Mouse (Mus musculus): ENCODE results near the gene Hnrnpa3. TPM values are rescaled to one million over a fixed set of nuclear protein-coding genes. Genes with fewer than 3 reads are reported as not detected.
"Not testable (repeated sequence)": the region's sequence is repeated elsewhere in the genome, so short reads cannot be mapped to it uniquely, and the experiment has no call there.

The Hnrnpa3 gene
- total RNA-seq (2022) = 100 to 1,000 TPM; 271 to 283 (median 276) TPM

- DNase-seq (ENCODE audit: low spot score in 2 of 2) = peak; percentile 98 to 99
These were observed at the start of gene Hnrnpa3 for GRCm38 (mm10) chr2:75658727-75659628. Gene Hnrnpa3 (plus strand): TSS chr2:75659261.

- no peak for DNase-seq (ENCODE audit: low spot score in 2 of 2)
These were observed 49.1 kb upstream of the Hnrnpa3 start for GRCm38 (mm10) chr2:75609971-75610370.

DNA sequence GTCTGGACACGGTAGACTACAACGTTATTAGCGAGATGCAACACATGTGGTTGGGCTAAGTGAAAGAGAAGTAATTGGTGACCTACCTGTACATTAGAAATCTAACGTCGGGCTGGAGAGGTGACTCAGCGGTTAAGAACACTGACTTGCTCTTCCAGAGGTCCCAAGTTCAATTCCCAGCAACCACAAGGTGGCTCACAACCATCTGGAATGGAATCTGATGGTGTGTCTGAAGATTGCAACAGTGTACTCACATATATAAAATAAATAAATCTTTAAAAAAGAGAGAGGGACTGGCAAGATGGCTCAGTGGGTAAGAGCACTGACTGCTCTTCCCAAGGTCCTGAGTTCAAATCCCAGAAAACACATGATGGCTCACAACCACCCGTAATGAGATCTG is 48.5 kb upstream of the Hnrnpa3 start:
- not testable (repeated sequence) for DNase-seq (ENCODE audit: low spot score in 2 of 2)

- no peak for DNase-seq (ENCODE audit: low spot score in 2 of 2)
These were observed 47.8 kb upstream of the Hnrnpa3 start for GRCm38 (mm10) chr2:75611041-75611805.

- DNase-seq (ENCODE audit: low spot score in 2 of 2) = no peak
These were observed 47.1 kb upstream of the Hnrnpa3 start for GRCm38 (mm10) chr2:75612006-75612405.

- no peak for DNase-seq (ENCODE audit: low spot score in 2 of 2)
These were observed 46.0 kb upstream of the Hnrnpa3 start for GRCm38 (mm10) chr2:75612981-75613567.

GRCm38 (mm10) chr2:75614577-75614976 is 44.5 kb upstream of the Hnrnpa3 start:
- DNase-seq (ENCODE audit: low spot score in 2 of 2) = no peak

- DNase-seq (ENCODE audit: low spot score in 2 of 2) = no peak
These were observed 42.1 kb upstream of the Hnrnpa3 start for GRCm38 (mm10) chr2:75616911-75617310.

DNA sequence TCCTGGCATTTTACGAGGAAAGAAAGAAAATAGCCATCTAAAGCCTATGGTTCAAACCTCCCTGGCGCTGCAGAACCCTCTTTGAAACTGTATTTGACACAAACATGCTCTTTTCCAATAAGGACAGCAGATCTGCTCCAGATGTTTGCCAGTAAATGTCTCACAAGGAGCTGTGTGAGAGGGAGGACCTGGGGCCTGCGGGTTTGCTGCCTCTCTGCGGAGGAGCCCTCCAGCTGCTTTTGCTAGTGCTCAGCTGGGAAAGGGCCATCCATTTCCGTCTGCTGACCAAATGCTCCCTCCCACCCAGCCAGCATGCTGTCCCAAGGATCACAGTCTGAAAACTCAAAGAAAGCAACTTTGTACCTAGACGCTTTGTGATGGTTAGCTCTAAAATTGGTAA is 40.3 kb upstream of the Hnrnpa3 start:
- DNase-seq (ENCODE audit: low spot score in 2 of 2) = no peak

- no peak for DNase-seq (ENCODE audit: low spot score in 2 of 2)
These were observed 37.0 kb upstream of the Hnrnpa3 start for GRCm38 (mm10) chr2:75621873-75622654.

DNA sequence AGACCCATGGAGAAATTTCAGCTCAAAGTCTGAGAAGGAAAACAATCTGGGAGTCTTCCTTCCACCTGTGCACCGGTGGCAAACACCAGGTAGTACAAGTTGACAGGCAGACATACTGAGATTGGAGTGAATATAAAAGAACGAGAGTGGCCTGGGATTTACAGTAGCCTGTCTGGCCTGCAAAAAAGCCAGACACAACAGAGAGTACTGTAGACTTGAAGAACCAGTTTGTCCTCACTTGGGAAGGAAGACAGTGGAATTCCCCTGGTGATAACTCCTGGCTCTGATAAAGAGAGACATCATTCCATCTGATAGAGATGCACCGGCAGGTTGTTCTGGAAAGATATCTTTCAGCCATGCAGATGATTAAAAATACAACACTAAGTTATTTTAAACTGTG is 34.0 kb upstream of the Hnrnpa3 start:
- DNase-seq (ENCODE audit: low spot score in 2 of 2) = no peak

DNA sequence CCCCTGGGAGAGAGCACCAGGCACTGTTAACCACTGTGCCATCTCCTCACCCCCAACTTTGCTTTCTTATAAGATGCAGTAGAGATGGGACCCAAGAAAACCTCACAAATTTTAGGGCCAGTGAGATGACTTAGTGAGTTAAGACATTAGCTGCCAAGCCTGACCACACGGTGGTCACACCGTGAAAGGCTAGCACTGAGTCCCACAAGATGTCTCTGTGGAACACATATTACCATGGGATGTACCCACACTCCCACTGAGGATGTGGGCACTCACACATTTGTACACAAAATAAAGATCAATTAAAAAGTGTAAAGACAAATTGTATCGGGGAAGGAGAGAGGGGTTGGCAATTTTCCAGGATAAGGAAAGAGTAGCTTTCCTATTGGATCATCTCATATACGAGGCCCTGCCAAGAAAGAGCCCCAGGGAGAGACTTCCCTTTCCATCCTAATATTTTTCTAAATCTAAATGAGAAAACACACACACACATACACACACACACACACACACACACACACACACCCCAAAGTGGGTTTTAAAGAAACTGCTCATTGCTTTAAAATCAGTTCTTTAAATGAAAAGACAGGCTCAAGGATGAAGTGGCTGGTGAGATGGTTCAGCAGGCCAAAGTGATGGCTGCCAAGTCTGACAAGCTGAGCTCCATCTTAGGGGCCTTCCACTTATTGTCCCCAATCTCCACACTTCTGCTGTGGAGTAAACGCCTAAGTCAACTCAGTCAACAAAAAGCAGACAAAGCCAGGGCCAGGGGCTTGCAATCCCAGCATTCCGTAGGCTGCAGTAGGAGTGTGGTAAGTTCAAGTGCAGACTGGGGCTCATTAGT is 32.2 kb upstream of the Hnrnpa3 start:
- DNase-seq (ENCODE audit: low spot score in 2 of 2) = no peak

DNA sequence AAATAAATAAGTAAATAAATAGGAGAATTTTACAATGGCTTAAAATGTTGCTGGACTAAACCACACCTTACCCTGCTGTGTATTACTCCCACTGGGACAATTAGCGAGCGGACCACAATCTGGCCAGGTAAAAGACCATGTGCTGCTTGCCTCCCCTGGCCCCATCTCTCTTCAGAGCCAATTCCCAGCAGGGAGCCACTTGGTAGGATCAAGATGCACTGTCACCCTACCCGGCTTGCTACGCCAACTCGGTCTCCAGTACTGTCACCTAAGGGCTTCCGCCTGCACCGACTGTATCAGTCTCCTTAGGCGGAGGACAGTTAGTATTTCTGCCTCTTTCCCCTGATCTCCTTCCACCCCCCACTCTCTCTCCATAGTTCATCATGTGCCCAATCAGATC is 30.6 kb upstream of the Hnrnpa3 start:
- no peak for DNase-seq (ENCODE audit: low spot score in 2 of 2)

GRCm38 (mm10) chr2:75631421-75631820 is 27.6 kb upstream of the Hnrnpa3 start:
- DNase-seq (ENCODE audit: low spot score in 2 of 2) = no peak

DNA sequence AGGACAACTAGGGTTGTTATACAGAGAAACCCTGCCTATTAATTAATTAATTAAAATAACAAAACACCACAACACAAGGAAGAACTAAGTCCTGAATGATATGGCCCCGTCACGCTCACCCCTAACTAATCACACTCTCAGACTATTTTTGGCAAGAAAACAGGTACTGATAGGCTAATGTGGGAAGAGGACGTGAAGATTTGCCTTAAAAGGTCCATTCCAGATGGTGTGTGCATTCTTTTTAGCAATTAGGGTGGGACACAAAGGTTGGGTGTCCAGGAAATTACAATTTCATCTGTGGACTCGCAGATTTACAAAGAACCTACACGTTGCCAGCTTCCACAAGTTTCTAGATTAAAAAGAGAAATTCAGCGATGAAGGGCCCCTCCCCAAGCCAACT is 27.0 kb upstream of the Hnrnpa3 start:
- no peak for DNase-seq (ENCODE audit: low spot score in 2 of 2)

GRCm38 (mm10) chr2:75632721-75633181 is 26.3 kb upstream of the Hnrnpa3 start:
- DNase-seq (ENCODE audit: low spot score in 2 of 2) = no peak

GRCm38 (mm10) chr2:75633381-75633780 is 25.7 kb upstream of the Hnrnpa3 start:
- DNase-seq (ENCODE audit: low spot score in 2 of 2) = no peak

DNA sequence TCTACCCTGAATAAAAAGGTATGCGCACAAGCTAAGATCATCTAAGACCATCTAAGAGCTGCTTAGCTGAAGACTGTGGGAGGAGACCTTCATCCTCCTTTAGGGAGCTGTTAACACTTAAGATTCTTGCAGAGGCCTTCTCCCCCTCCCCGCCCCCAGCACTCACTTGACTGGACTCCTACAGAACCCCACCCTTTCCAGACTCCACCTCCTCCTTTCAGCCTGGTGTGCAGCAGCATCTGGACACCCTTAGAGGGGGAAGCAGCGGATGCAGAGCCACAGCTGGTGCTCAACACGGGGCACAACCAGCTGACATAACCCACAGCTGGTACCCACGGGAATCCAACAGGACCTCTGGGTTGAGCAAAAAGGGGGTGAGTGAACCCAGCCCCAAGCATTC is 25.3 kb upstream of the Hnrnpa3 start:
- no peak for DNase-seq (ENCODE audit: low spot score in 2 of 2)

- DNase-seq (ENCODE audit: low spot score in 2 of 2) = not testable (repeated sequence)
These were observed 24.6 kb upstream of the Hnrnpa3 start for GRCm38 (mm10) chr2:75634431-75634830.
